In genomic region chr1:151451946-151452345, GRCm38 (mm10) we compare ENCODE assay signal across 28 mouse cellular contexts.
"Had no signal": no experiment of that assay in that cellular context is flagged by ENCODE, and none has a peak within 500 bp of the region (broad histone marks: within the 10 kb centered on the region; RNA-seq: fewer than 3 reads in every experiment).

No protein-coding gene starts in this region.

- H3K9ac ChIP-seq: embryonic facial prominence, embryonic 12.5 days; embryonic facial prominence, embryonic 13.5 days; embryonic facial prominence, embryonic 15.5 days; forebrain, embryonic 12.5 days; forebrain, embryonic 13.5 days; forebrain, embryonic 15.5 days; forebrain, postnatal 0 days had no signal

- H3K9me3 ChIP-seq: embryonic facial prominence, embryonic 10.5 days; embryonic facial prominence, embryonic 12.5 days; embryonic facial prominence, embryonic 13.5 days; embryonic facial prominence, embryonic 15.5 days; forebrain, embryonic 10.5 days; forebrain, embryonic 12.5 days; forebrain, embryonic 13.5 days; forebrain, embryonic 15.5 days had no signal

- ATAC-seq: forebrain, embryonic 13.5 days; forebrain, embryonic 14.5 days; forebrain, embryonic 15.5 days; forebrain, embryonic 16.5 days; forebrain, postnatal 0 days had no signal

- DNase-seq: cerebellum, adult 2 months; cerebellum, adult 8-10 months; cerebellum, adult 9-10 months; cerebellum, adult 9-11 months; cerebellum, postnatal 10 days; cerebellum, postnatal 14 days; cerebellum, postnatal 25 days; cerebellum, postnatal 36 days; embryo, embryonic 11 days; forebrain, postnatal 0 days; gastrocnemius, adult 2 months; gastrocnemius, postnatal 10 days; gastrocnemius, postnatal 14 days; gastrocnemius, postnatal 25 days; gastrocnemius, postnatal 36 days; heart, adult 18-20 months; heart, adult 2 months had no signal

- H3K4me1 ChIP-seq: embryonic facial prominence, embryonic 10.5 days; embryonic facial prominence, embryonic 12.5 days; embryonic facial prominence, embryonic 13.5 days; embryonic facial prominence, embryonic 15.5 days; forebrain, embryonic 10.5 days; forebrain, embryonic 12.5 days; forebrain, embryonic 13.5 days; forebrain, embryonic 15.5 days had no signal

- H3K4me3 ChIP-seq: embryonic facial prominence, embryonic 10.5 days; embryonic facial prominence, embryonic 12.5 days; embryonic facial prominence, embryonic 13.5 days; embryonic facial prominence, embryonic 15.5 days; erythroblast, embryonic 14.5 days; forebrain, embryonic 10.5 days; forebrain, embryonic 12.5 days; forebrain, embryonic 13.5 days; forebrain, embryonic 15.5 days; gastrocnemius, adult 2 months; heart, adult 2 months had no signal

- H3K27me3 ChIP-seq: embryonic facial prominence, embryonic 12.5 days; embryonic facial prominence, embryonic 13.5 days; embryonic facial prominence, embryonic 15.5 days; forebrain, embryonic 12.5 days; forebrain, embryonic 13.5 days; forebrain, embryonic 15.5 days had no signal

- H3K27ac ChIP-seq: embryonic facial prominence, embryonic 10.5 days; embryonic facial prominence, embryonic 12.5 days; embryonic facial prominence, embryonic 13.5 days; embryonic facial prominence, embryonic 15.5 days; forebrain, embryonic 10.5 days; forebrain, embryonic 12.5 days; forebrain, embryonic 13.5 days; forebrain, embryonic 15.5 days; gastrocnemius, adult 2 months; heart, adult 2 months had no signal

- H3K4me2 ChIP-seq: embryonic facial prominence, embryonic 12.5 days; embryonic facial prominence, embryonic 13.5 days; embryonic facial prominence, embryonic 15.5 days; forebrain, embryonic 12.5 days; forebrain, embryonic 13.5 days; forebrain, embryonic 15.5 days had no signal
